Mouse (Mus musculus) mesoderm, embryonic 11.5 days (tissue): ENCODE measurements around the gene Pold4.
"Not testable (repeated sequence)": the region's sequence is repeated elsewhere in the genome, so short reads cannot be mapped to it uniquely, and the experiment has no call there.

Source experiments
- DNase-seq: peaks from one replicate; pipeline ENCODE4 v3.0.0-alpha.2; 2012; ENCODE audit warnings: low read depth, low spot score

Pold4 gene

GRCm38 (mm10) chr19:4227894-4228678 is 3.6 kb upstream of the Pold4 start:
- peak; percentile 87 for DNase-seq

GRCm38 (mm10) chr19:4228891-4229290 is 2.8 kb upstream of the Pold4 start:
- DNase-seq, result no peak

GRCm38 (mm10) chr19:4229451-4230076 is 2.1 kb upstream of the Pold4 start:
- no peak for DNase-seq

- no peak for DNase-seq
Measured at GRCm38 (mm10) chr19:4230415-4230814, 1.3 kb upstream of the Pold4 start.

- DNase-seq, result no peak
Measured at GRCm38 (mm10) chr19:4232186-4232572, 480 bp downstream of the Pold4 start.

- DNase-seq, result no peak
Measured at GRCm38 (mm10) chr19:4232651-4233050, 952 bp downstream of the Pold4 start.

GRCm38 (mm10) chr19:4234548-4234947 is 2.8 kb downstream of the Pold4 start:
- DNase-seq, result no peak

GRCm38 (mm10) chr19:4240247-4240668 is 8.6 kb downstream of the Pold4 start:
- DNase-seq, result peak; percentile 74

- DNase-seq, result no peak
Measured at GRCm38 (mm10) chr19:4242416-4242815, 10.7 kb downstream of the Pold4 start.

- DNase-seq, result no peak
Measured at GRCm38 (mm10) chr19:4244775-4245174, 13.1 kb downstream of the Pold4 start.

- no peak for DNase-seq
Measured at GRCm38 (mm10) chr19:4247010-4247409, 15.3 kb downstream of the Pold4 start.

GRCm38 (mm10) chr19:4248683-4249082 is 17.0 kb downstream of the Pold4 start:
- not testable (repeated sequence) for DNase-seq

GRCm38 (mm10) chr19:4254230-4254629 is 22.5 kb downstream of the Pold4 start:
- DNase-seq, result no peak

GRCm38 (mm10) chr19:4255583-4256162 is 24.0 kb downstream of the Pold4 start:
- no peak for DNase-seq

GRCm38 (mm10) chr19:4257216-4257896 is 25.7 kb downstream of the Pold4 start:
- DNase-seq, result peak; percentile 96

- no peak for DNase-seq
Measured at GRCm38 (mm10) chr19:4257897-4258252, 26.2 kb downstream of the Pold4 start.

- DNase-seq, result peak; percentile 22
Measured at GRCm38 (mm10) chr19:4261038-4261698, 29.5 kb downstream of the Pold4 start.

- DNase-seq, result no peak
Measured at GRCm38 (mm10) chr19:4262756-4263155, 31.1 kb downstream of the Pold4 start.

- no peak for DNase-seq
Measured at GRCm38 (mm10) chr19:4263702-4264101, 32.0 kb downstream of the Pold4 start.

GRCm38 (mm10) chr19:4264171-4264780 is 32.6 kb downstream of the Pold4 start:
- no peak for DNase-seq

GRCm38 (mm10) chr19:4265956-4266355 is 34.3 kb downstream of the Pold4 start:
- no peak for DNase-seq
